Mouse (Mus musculus): ENCODE results near the gene A830005F24Rik. TPM values are rescaled to one million over a fixed set of nuclear protein-coding genes. Genes with fewer than 3 reads are reported as not detected.

Gene A830005F24Rik
- polyA plus RNA-seq, 1 experiment from 2014 or later, result 2.5 TPM

- Histone ChIP-seq H3K4me2 (ENCODE audit: low read length) (no peak overlapping the region), H3K9me3 (ENCODE audit: control insufficient read depth, low read length) (no peaks in the 10 kb centered on the region), H3K36me3 (ENCODE audit: control insufficient read depth, insufficient read depth) (no peaks in the 10 kb centered on the region; the same call in 1 of the 2 replicates), H3K27ac (ENCODE audit: low read length) (no peak overlapping the region), H3K4me3 (replicated peaks; ENCODE audit: low read length) (no peak overlapping the region), H3K9ac (replicated peaks; ENCODE audit: low read depth, low read length) (no peak overlapping the region), H3K4me1 (replicated peaks; ENCODE audit: control insufficient read depth, insufficient read depth, low read length) (no peaks in the 10 kb centered on the region; the same call in 1 of the 2 replicates), H3K27me3 (replicated peaks; ENCODE audit: control insufficient read depth, insufficient read depth, low read length) (no peaks in the 10 kb centered on the region)
- 77% methylated on average over 2 of the region's 2 CpGs for WGBS
- no peak for ATAC-seq
Measured at GRCm38 (mm10) chr13:48531448-48531847, 18.1 kb downstream of the A830005F24Rik start.

- H3K4me1 ChIP-seq (replicated peaks; ENCODE audit: control insufficient read depth, insufficient read depth, low read length), result no peaks in the 10 kb centered on the region
- H3K4me2 ChIP-seq (ENCODE audit: low read length), result no peak overlapping the region
- H3K27me3 ChIP-seq (replicated peaks; ENCODE audit: control insufficient read depth, insufficient read depth, low read length), result no peaks in the 10 kb centered on the region
- 86% methylated on average over 5 of the region's 5 CpGs for WGBS
- no peak overlapping the region for H3K27ac ChIP-seq (ENCODE audit: low read length)
- no peak for ATAC-seq
- H3K9ac ChIP-seq (replicated peaks; ENCODE audit: low read depth, low read length), result no peak overlapping the region
- no peaks in the 10 kb centered on the region; the same call in none of the 2 replicates for H3K36me3 ChIP-seq (ENCODE audit: control insufficient read depth, insufficient read depth)
- H3K9me3 ChIP-seq (ENCODE audit: control insufficient read depth, low read length), result no peaks in the 10 kb centered on the region
- H3K4me3 ChIP-seq (replicated peaks; ENCODE audit: low read length), result no peak overlapping the region
Measured at GRCm38 (mm10) chr13:48533441-48533840, 20.1 kb downstream of the A830005F24Rik start.

- 65% methylated on average over 1 of the region's 1 CpGs for WGBS
- no peak for ATAC-seq
Measured at GRCm38 (mm10) chr13:48540488-48540887, 27.1 kb downstream of the A830005F24Rik start.

GRCm38 (mm10) chr13:48544391-48544790 is 31.0 kb downstream of the A830005F24Rik start:
- H3K4me3 ChIP-seq (replicated peaks; ENCODE audit: low read length), result no peak overlapping the region
- no peaks in the 10 kb centered on the region for H3K27me3 ChIP-seq (replicated peaks; ENCODE audit: control insufficient read depth, insufficient read depth, low read length)
- H3K9ac ChIP-seq (replicated peaks; ENCODE audit: low read depth, low read length), result no peak overlapping the region
- ATAC-seq, result no peak
- peaks cover 26% of the 10 kb centered on the region for H3K4me1 ChIP-seq (replicated peaks; ENCODE audit: control insufficient read depth, insufficient read depth, low read length)
- H3K9me3 ChIP-seq (ENCODE audit: control insufficient read depth, low read length), result no peaks in the 10 kb centered on the region
- no peaks in the 10 kb centered on the region for H3K36me3 ChIP-seq (ENCODE audit: control insufficient read depth, insufficient read depth)
- H3K27ac ChIP-seq (ENCODE audit: low read length), result no peak overlapping the region
- peak overlapping the region; percentile 31; the same call in 1 of the 2 replicates for H3K4me2 ChIP-seq (ENCODE audit: low read length)

More at GRCm38 (mm10) chr13:48540488-48540887, 27.1 kb downstream of the A830005F24Rik start:
- Histone ChIP-seq H3K4me3 (replicated peaks; ENCODE audit: low read length) (no peak overlapping the region), H3K27ac (ENCODE audit: low read length) (no peak overlapping the region), H3K9me3 (ENCODE audit: control insufficient read depth, low read length) (no peaks in the 10 kb centered on the region), H3K4me2 (ENCODE audit: low read length) (no peak overlapping the region), H3K36me3 (ENCODE audit: control insufficient read depth, insufficient read depth) (no peaks in the 10 kb centered on the region; the same call in none of the 2 replicates), H3K4me1 (replicated peaks; ENCODE audit: control insufficient read depth, insufficient read depth, low read length) (peaks cover 22% of the 10 kb centered on the region), H3K27me3 (replicated peaks; ENCODE audit: control insufficient read depth, insufficient read depth, low read length) (no peaks in the 10 kb centered on the region), H3K9ac (replicated peaks; ENCODE audit: low read depth, low read length) (no peak overlapping the region)

DNA sequence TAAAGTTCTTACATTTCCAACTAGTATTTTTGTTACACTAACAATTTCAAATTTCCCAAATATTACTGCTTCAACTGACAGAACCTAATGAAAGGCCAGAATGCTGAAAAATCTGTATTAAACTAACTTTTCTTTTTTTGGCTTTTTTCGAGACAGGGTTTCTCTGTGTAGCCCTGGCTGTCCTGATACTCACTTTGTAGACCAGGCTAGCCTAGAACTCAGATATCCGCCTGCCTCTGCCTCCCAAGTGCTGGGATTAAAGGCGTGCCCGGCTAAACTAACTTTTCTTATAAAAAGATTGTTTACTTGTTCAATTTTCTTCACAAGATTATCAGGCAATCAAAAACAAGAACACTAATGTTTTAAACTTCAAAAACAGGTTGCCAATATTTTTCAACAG is 31.5 kb downstream of the A830005F24Rik start:
- Histone ChIP-seq H3K4me2 (ENCODE audit: low read length) (peak overlapping the region; percentile 71), H3K4me3 (replicated peaks; ENCODE audit: low read length) (peak overlapping the region; percentile 96), H3K9me3 (ENCODE audit: control insufficient read depth, low read length) (no peaks in the 10 kb centered on the region), H3K9ac (replicated peaks; ENCODE audit: low read depth, low read length) (no peak overlapping the region), H3K36me3 (ENCODE audit: control insufficient read depth, insufficient read depth) (no peaks in the 10 kb centered on the region), H3K27me3 (replicated peaks; ENCODE audit: control insufficient read depth, insufficient read depth, low read length) (no peaks in the 10 kb centered on the region), H3K27ac (ENCODE audit: low read length) (no peak overlapping the region), H3K4me1 (replicated peaks; ENCODE audit: control insufficient read depth, insufficient read depth, low read length) (peaks cover 26% of the 10 kb centered on the region)
- WGBS, result 43% methylated on average over 4 of the region's 4 CpGs
- ATAC-seq, result no peak

GRCm38 (mm10) chr13:48545476-48546281 is 32.3 kb downstream of the A830005F24Rik start:
- peak; percentile 82 for ATAC-seq
- H3K9me3 ChIP-seq (ENCODE audit: control insufficient read depth, low read length), result no peaks in the 10 kb centered on the region
- peak overlapping the region; percentile 71 for H3K4me2 ChIP-seq (ENCODE audit: low read length)
- H3K27me3 ChIP-seq (replicated peaks; ENCODE audit: control insufficient read depth, insufficient read depth, low read length), result no peaks in the 10 kb centered on the region
- peak overlapping the region; percentile 100 for H3K27ac ChIP-seq (ENCODE audit: low read length)
- no peaks in the 10 kb centered on the region for H3K36me3 ChIP-seq (ENCODE audit: control insufficient read depth, insufficient read depth)
- WGBS, result under 1% methylated on average over 63 of the region's 72 CpGs
- H3K9ac ChIP-seq (replicated peaks; ENCODE audit: low read depth, low read length), result peak overlapping the region; percentile 98
- peaks cover 20% of the 10 kb centered on the region for H3K4me1 ChIP-seq (replicated peaks; ENCODE audit: control insufficient read depth, insufficient read depth, low read length)
- H3K4me3 ChIP-seq (replicated peaks; ENCODE audit: low read length), result peak overlapping the region; percentile 96

- under 1% methylated on average over 68 of the region's 72 CpGs for WGBS
- peak; percentile 98 for ATAC-seq
- Histone ChIP-seq H3K4me3 (replicated peaks; ENCODE audit: low read length) (peak overlapping the region; percentile 96), H3K36me3 (ENCODE audit: control insufficient read depth, insufficient read depth) (no peaks in the 10 kb centered on the region), H3K4me1 (replicated peaks; ENCODE audit: control insufficient read depth, insufficient read depth, low read length) (peaks cover 15% of the 10 kb centered on the region), H3K9ac (replicated peaks; ENCODE audit: low read depth, low read length) (peak overlapping the region; percentile 98), H3K4me2 (ENCODE audit: low read length) (peak overlapping the region; percentile 56), H3K27ac (ENCODE audit: low read length) (peak overlapping the region; percentile 100), H3K9me3 (ENCODE audit: control insufficient read depth, low read length) (no peaks in the 10 kb centered on the region), H3K27me3 (replicated peaks; ENCODE audit: control insufficient read depth, insufficient read depth, low read length) (no peaks in the 10 kb centered on the region)
Measured at GRCm38 (mm10) chr13:48546330-48546917, 33.1 kb downstream of the A830005F24Rik start.

GRCm38 (mm10) chr13:48547623-48548022 is 34.3 kb downstream of the A830005F24Rik start:
- no peak overlapping the region for H3K9ac ChIP-seq (replicated peaks; ENCODE audit: low read depth, low read length)
- WGBS, result 89% methylated on average over 6 of the region's 6 CpGs
- ATAC-seq, result no peak
- no peaks in the 10 kb centered on the region for H3K27me3 ChIP-seq (replicated peaks; ENCODE audit: control insufficient read depth, insufficient read depth, low read length)
- no peak overlapping the region for H3K27ac ChIP-seq (ENCODE audit: low read length)
- H3K4me1 ChIP-seq (replicated peaks; ENCODE audit: control insufficient read depth, insufficient read depth, low read length), result peaks cover 22% of the 10 kb centered on the region
- no peak overlapping the region for H3K4me3 ChIP-seq (replicated peaks; ENCODE audit: low read length)
- H3K4me2 ChIP-seq (ENCODE audit: low read length), result no peak overlapping the region
- H3K9me3 ChIP-seq (ENCODE audit: control insufficient read depth, low read length), result no peaks in the 10 kb centered on the region
- no peaks in the 10 kb centered on the region for H3K36me3 ChIP-seq (ENCODE audit: control insufficient read depth, insufficient read depth)

- H3K4me3 ChIP-seq (replicated peaks; ENCODE audit: low read length), result no peak overlapping the region
- H3K4me1 ChIP-seq (replicated peaks; ENCODE audit: control insufficient read depth, insufficient read depth, low read length), result peaks cover 29% of the 10 kb centered on the region
- H3K4me2 ChIP-seq (ENCODE audit: low read length), result no peak overlapping the region
- H3K9me3 ChIP-seq (ENCODE audit: control insufficient read depth, low read length), result no peaks in the 10 kb centered on the region
- 94% methylated on average over 5 of the region's 5 CpGs for WGBS
- no peak overlapping the region for H3K9ac ChIP-seq (replicated peaks; ENCODE audit: low read depth, low read length)
- H3K27me3 ChIP-seq (replicated peaks; ENCODE audit: control insufficient read depth, insufficient read depth, low read length), result no peaks in the 10 kb centered on the region
- H3K36me3 ChIP-seq (ENCODE audit: control insufficient read depth, insufficient read depth), result no peaks in the 10 kb centered on the region
- ATAC-seq, result no peak
- no peak overlapping the region for H3K27ac ChIP-seq (ENCODE audit: low read length)
Measured at GRCm38 (mm10) chr13:48548296-48548695, 34.9 kb downstream of the A830005F24Rik start.

All from forebrain, embryonic 16.5 days (tissue).